Mouse (Mus musculus) forebrain, postnatal 0 days (tissue): ENCODE measurements around the gene Adap1. TPM values are rescaled to one million over a fixed set of nuclear protein-coding genes. Genes with fewer than 3 reads are reported as not detected.

ENCODE experiments used
- ATAC-seq: fragments of 200-750 bp; cut with Nextera tagmentation; 2 replicates; pipeline ENCODE4 v1.8.0; 2017; ENCODE audit warnings: mild to moderate bottlenecking, moderate library complexity
- DNase-seq: peaks from one replicate; pipeline ENCODE4 v3.0.0-alpha.2; 2015
- H3K27ac ChIP-seq: fragments of 300-500 bp; sonication (generic); 2 replicates; pipeline ENCODE4 v1.5.1; 2014; ENCODE audit warnings: low read depth, mild to moderate bottlenecking, antibody characterized with exemption, low read length, moderate library complexity, mixed read lengths
- H3K27me3 ChIP-seq: fragments of 300-500 bp; sonication (generic); 2 replicates; pipeline ENCODE4 v1.6.1; 2014; ENCODE audit warnings: mild to moderate bottlenecking, low read length, mixed read lengths; ENCODE audit not compliant: insufficient read depth
- H3K36me3 ChIP-seq: fragments of 300-500 bp; sonication (generic); 2 replicates; pipeline ENCODE4 v1.6.1; 2014; ENCODE audit warnings: mild to moderate bottlenecking, moderate library complexity; ENCODE audit not compliant: insufficient read depth
- H3K4me1 ChIP-seq: fragments of 300-500 bp; sonication (generic); 2 replicates; pipeline ENCODE4 v1.6.1; 2014; ENCODE audit warnings: antibody characterized with exemption; ENCODE audit not compliant: insufficient read depth
- H3K4me2 ChIP-seq: fragments of 300-500 bp; sonication (generic); 2 replicates; pipeline ENCODE4 v1.6.1; 2014; ENCODE audit warnings: low read depth, mild to moderate bottlenecking, moderate library complexity
- H3K4me3 ChIP-seq: fragments of 300-500 bp; sonication (generic); 2 replicates; pipeline ENCODE4 v1.5.1; 2014; ENCODE audit warnings: low read depth, low read length, mixed read lengths
- H3K9ac ChIP-seq: fragments of 300-500 bp; sonication (generic); 2 replicates; pipeline ENCODE4 v1.6.1; 2014; ENCODE audit warnings: mild to moderate bottlenecking
- H3K9me3 ChIP-seq: fragments of 300-500 bp; sonication (generic); 2 replicates; pipeline ENCODE4 v1.6.1; 2016; ENCODE audit warnings: low read length
- CTCF ChIP-seq: sonication (generic); IDR thresholded peaks from 2 replicates; pipeline ENCODE4 v1.5.1; 2016; ENCODE audit warnings: antibody characterized with exemption, control low read depth, low read depth
- WGBS: fragments of 180-500 bp; shearing (Covaris S2); extraction: QIAGEN DNeasy Blood & Tissue Kit; methylation state at CpG from one replicate; pipeline ENCODE4 v1.1.7; 2014; 5-methylcytosine and 5-hydroxymethylcytosine counted together
- polyA plus RNA-seq: library from polyadenylated mRNA; unstranded; fragments of >200 nt; fragmentation: Nextera tagmentation; extraction: Ambion mirVana; gene quantifications from 2 replicates; pipeline ENCODE4 v1.2.1, GENCODE M21; 2015
- total RNA-seq: library from RNA; depleted of rRNA; stranded (reverse); fragments of >200 nt; gene quantifications from 2 replicates; pipeline ENCODE4 v1.2.3, GENCODE M21; 2014

The Adap1 gene
- total and polyA plus RNA-seq, 2 experiments from 2014 or later: 128 to 188 TPM

- Histone ChIP-seq H3K4me2 (no peak overlapping the region), H3K27me3 (no peaks in the 10 kb centered on the region), H3K36me3 (no peaks in the 10 kb centered on the region), H3K9me3 (no peaks in the 10 kb centered on the region), H3K4me1 (no peaks in the 10 kb centered on the region), H3K27ac (no peak overlapping the region), H3K9ac (no peak overlapping the region), H3K4me3 (no peak overlapping the region)
- WGBS: 94% methylated on average over 9 of the region's 9 CpGs
- TF ChIP-seq CTCF: no peak
- no peak for DNase-seq
- ATAC-seq: no peak
Observed at GRCm38 (mm10) chr5:139313536-139313935, 11.9 kb downstream of the Adap1 start.

DNA sequence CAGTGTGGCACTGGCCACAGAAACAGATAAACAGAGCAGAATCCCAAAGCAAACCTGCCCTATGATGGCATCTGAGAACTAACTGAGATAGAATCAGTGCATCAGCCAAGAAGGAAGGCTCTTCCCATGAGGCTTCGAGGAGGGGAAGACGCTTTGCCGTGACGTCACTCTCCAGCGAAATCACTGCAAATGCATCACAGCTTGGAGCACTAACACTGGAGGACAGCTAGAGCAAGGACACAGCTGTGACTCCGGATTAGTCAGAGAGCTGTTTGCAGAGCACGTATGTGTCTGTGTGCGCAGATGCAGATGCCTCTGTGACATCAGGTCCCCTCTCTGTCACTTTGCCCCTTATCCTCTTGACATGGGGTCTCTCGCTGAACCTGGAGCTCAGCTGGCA lies 13.6 kb downstream of the Adap1 start:
- H3K4me3 ChIP-seq: no peak overlapping the region
- no peaks in the 10 kb centered on the region for H3K9me3 ChIP-seq
- 89% methylated on average over 9 of the region's 9 CpGs for WGBS
- H3K4me1 ChIP-seq: no peaks in the 10 kb centered on the region
- ATAC-seq (no peak), DNase-seq (no peak)
- no peak for TF ChIP-seq CTCF
- H3K27me3 ChIP-seq: no peaks in the 10 kb centered on the region
- H3K4me2 ChIP-seq: no peak overlapping the region
- no peak overlapping the region for H3K9ac ChIP-seq
- no peaks in the 10 kb centered on the region for H3K36me3 ChIP-seq
- H3K27ac ChIP-seq: no peak overlapping the region

DNA sequence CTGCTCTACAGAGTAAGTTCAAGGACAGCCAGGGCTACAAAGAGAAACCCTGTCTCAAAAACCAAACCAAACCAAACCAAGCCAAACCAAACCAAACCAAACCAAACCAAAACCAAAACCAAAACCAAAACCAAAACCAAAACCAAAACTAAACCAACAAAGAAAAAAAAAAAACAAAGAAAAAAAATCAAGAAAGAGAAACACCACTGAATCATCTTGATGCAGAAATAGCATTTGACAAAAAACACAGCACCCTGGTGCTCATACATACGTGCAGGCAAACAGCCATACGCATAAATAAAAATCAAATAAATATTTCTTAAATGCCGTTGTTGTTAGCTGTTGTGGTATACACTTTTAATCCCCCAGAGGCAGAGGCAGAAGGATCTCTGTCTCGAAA lies 14.9 kb downstream of the Adap1 start:
- WGBS: 90% methylated on average over 4 of the region's 4 CpGs

GRCm38 (mm10) chr5:139309946-139310345 lies 15.5 kb downstream of the Adap1 start:
- WGBS: 74% methylated on average over 3 of the region's 3 CpGs

More for the DNA sequence above, 14.9 kb downstream of the Adap1 start:
- Histone ChIP-seq H3K4me1 (no peaks in the 10 kb centered on the region), H3K36me3 (no peaks in the 10 kb centered on the region), H3K4me2 (no peak overlapping the region), H3K4me3 (no peak overlapping the region), H3K9me3 (no peaks in the 10 kb centered on the region), H3K27ac (no peak overlapping the region), H3K27me3 (no peaks in the 10 kb centered on the region), H3K9ac (no peak overlapping the region)
- TF ChIP-seq CTCF: no peak
- no peak for DNase-seq
- ATAC-seq: no peak

DNA sequence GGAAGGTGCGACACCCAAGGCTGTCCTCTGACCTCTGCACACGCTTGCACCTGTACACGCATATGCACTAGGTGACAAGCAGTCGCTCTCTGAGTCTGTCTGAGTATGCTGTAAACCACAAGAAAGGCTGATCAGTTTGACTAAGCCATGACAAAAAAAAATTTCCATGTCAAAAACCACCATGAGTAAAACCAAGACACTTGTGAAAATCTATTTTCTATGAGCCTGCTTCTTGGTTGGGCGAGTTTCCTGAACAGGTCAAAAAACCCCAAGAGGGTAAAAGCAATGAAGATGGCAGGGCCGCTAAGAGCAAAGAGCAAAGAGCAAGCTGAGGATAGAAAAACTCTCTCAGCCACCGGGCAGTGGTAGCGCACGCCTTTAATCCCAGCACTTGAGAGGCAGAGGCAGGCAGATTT lies 21.8 kb downstream of the Adap1 start:
- Histone ChIP-seq H3K36me3 (no peaks in the 10 kb centered on the region; the same call in 1 of the 2 replicates), H3K9me3 (no peaks in the 10 kb centered on the region), H3K27ac (no peak overlapping the region), H3K9ac (no peak overlapping the region), H3K4me3 (no peak overlapping the region), H3K27me3 (no peaks in the 10 kb centered on the region), H3K4me2 (no peak overlapping the region), H3K4me1 (no peaks in the 10 kb centered on the region)
- DNase-seq: no peak
- TF ChIP-seq CTCF: no peak
- WGBS: 93% methylated on average over 9 of the region's 9 CpGs
- ATAC-seq: no peak

More at GRCm38 (mm10) chr5:139309946-139310345, 15.5 kb downstream of the Adap1 start:
- TF ChIP-seq CTCF: no peak
- no peak for DNase-seq
- Histone ChIP-seq H3K4me2 (no peak overlapping the region), H3K4me3 (no peak overlapping the region), H3K9me3 (no peaks in the 10 kb centered on the region), H3K27ac (no peak overlapping the region), H3K36me3 (no peaks in the 10 kb centered on the region), H3K4me1 (no peaks in the 10 kb centered on the region), H3K27me3 (no peaks in the 10 kb centered on the region), H3K9ac (no peak overlapping the region)
- ATAC-seq: no peak

DNA sequence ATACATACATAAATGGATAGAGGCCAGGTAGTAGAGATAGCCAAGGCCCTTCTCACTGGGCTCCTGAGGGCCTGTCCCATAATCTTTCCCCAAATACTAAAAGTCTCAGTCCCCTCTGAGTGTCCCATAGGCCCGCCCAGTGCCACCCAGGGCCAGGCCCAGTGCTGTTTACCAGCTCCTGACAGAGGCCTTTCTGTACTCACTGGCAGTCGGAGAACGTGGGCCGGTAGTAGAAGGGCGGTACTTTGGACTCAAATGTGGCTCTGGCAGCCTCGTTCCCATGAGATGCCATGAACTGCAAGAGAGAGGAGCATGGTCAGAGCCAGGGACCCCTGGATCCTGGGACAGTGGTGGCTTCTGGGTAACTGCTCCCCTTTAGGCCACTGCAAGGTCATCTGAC lies 23.3 kb downstream of the Adap1 start:
- H3K9me3 ChIP-seq: no peaks in the 10 kb centered on the region
- no peak for ATAC-seq
- H3K27ac ChIP-seq: no peak overlapping the region
- TF ChIP-seq CTCF: no peak
- no peak for DNase-seq
- no peak overlapping the region for H3K9ac ChIP-seq
- H3K4me3 ChIP-seq: no peak overlapping the region
- no peaks in the 10 kb centered on the region for H3K4me1 ChIP-seq
- H3K27me3 ChIP-seq: no peaks in the 10 kb centered on the region
- H3K4me2 ChIP-seq: no peak overlapping the region
- WGBS: 87% methylated on average over 6 of the region's 6 CpGs
- no peaks in the 10 kb centered on the region; the same call in 1 of the 2 replicates for H3K36me3 ChIP-seq

- H3K27me3 ChIP-seq: no peaks in the 10 kb centered on the region
- no peak overlapping the region for H3K4me3 ChIP-seq
- DNase-seq (no peak), ATAC-seq (no peak)
- TF ChIP-seq CTCF: no peak
- H3K36me3 ChIP-seq: peaks cover under 1% of the 10 kb centered on the region; the same call in 1 of the 2 replicates
- no peaks in the 10 kb centered on the region for H3K9me3 ChIP-seq
- no peaks in the 10 kb centered on the region for H3K4me1 ChIP-seq
- WGBS: 75% methylated on average over 5 of the region's 5 CpGs
- H3K27ac ChIP-seq: no peak overlapping the region
- no peak overlapping the region for H3K4me2 ChIP-seq
- no peak overlapping the region for H3K9ac ChIP-seq
Observed at GRCm38 (mm10) chr5:139297745-139298144, 27.7 kb downstream of the Adap1 start.
